8 mouse cellular contexts compared by ENCODE assay signal in genomic region chr14:31018860-31019291, GRCm38 (mm10). TPM values are rescaled to one million over a fixed set of nuclear protein-coding genes. Genes with fewer than 3 reads are reported as not detected.
A peak's percentile ranks its signal among the peaks of the same experiment; 100 is the strongest.
DNase-seq lines count a peak whose midpoint lies in the region; ATAC-seq and TF ChIP-seq lines count a peak whose summit lies in the region.

Gene Pbrm1, plus strand, starts transcription at chr14:31019138.
Gene Gnl3, minus strand, starts transcription at chr14:31019152.

- peak within 1 kb of the TSS; percentile 62 for H3K4me3 ChIP-seq in hindbrain, embryonic 14.5 days (replicated peaks; ENCODE audit: low read length)

- ATAC-seq in Patski = peak; percentile 62
- peak; percentile 97 for ATAC-seq in hindbrain, embryonic 14.5 days (ENCODE audit: low FRiP score)

- DNase-seq in Patski (ENCODE audit: low read depth, low spot score) = no peak
- DNase-seq in cerebellum, postnatal 14 days = peak; percentile 97 to 98
- DNase-seq in frontal cortex, postnatal 25 days (ENCODE audit: low spot score in 2 of 2) = peak; percentile 93 to 95
- peak; percentile 96 for DNase-seq in hindbrain, embryonic 14.5 days (ENCODE audit: low spot score)
- DNase-seq in layer of hippocampus, postnatal 36 days = peak; percentile 96 to 97
- peak; percentile 97 for DNase-seq in lung, postnatal 36 days
- peak; percentile 97 for DNase-seq in retina, postnatal 1 day
- DNase-seq in urinary bladder, adult 18-20 months (ENCODE audit: low spot score in 2 of 2) = peak; percentile 91 to 94

- whole genome bisulfite sequencing in hindbrain, embryonic 14.5 days = under 1% methylated on average over 53 of the region's 53 CpGs

- peaks cover 24% of the 10 kb centered on the region for H3K4me1 ChIP-seq in hindbrain, embryonic 14.5 days (replicated peaks; ENCODE audit: control insufficient read depth, insufficient read depth, low read length)

- peaks cover 53% of the 10 kb centered on the region for H3K36me3 ChIP-seq in hindbrain, embryonic 14.5 days (replicated peaks; ENCODE audit: control insufficient read depth, insufficient read depth)

- H3K4me2 ChIP-seq in hindbrain, embryonic 14.5 days (replicated peaks) = peak within 1 kb of the TSS; percentile 95

- H3K27me3 ChIP-seq in Patski = no peaks in the 10 kb centered on the region
- no peaks in the 10 kb centered on the region for H3K27me3 ChIP-seq in hindbrain, embryonic 14.5 days (ENCODE audit: control insufficient read depth, insufficient read depth, low read length)

- H3K27ac ChIP-seq in hindbrain, embryonic 14.5 days = peak within 1 kb of the TSS; percentile 99

- CTCF ChIA-PET in Patski (lab: Charles Lee) = interaction anchor here (0.9 kb wide), 1 partner anchor 16 kb away, joined by 3 read pairs; no protein-coding TSS in a partner anchor

- POLR2A ChIA-PET in Patski (lab: Charles Lee) = interaction anchor here (0.6 to 0.8 kb wide), 2 partner anchors 15 to 68 kb away, joined by 5 to 7 read pairs; no protein-coding TSS in a partner anchor

- H3K9me3 ChIP-seq in hindbrain, embryonic 14.5 days (ENCODE audit: control insufficient read depth, low read length) = no peaks in the 10 kb centered on the region

- H3K9ac ChIP-seq in hindbrain, embryonic 14.5 days = peak within 1 kb of the TSS; percentile 94

- in situ Hi-C loops in Patski (cut with MboI; ENCODE audit: low pct_unique_long_range_greater_than_20kb) = loop anchor here (25.0 kb wide), 1 partner anchor 693 kb away; no protein-coding TSS in a partner anchor

- TF ChIP-seq CTCF in Patski (IDR thresholded peaks at IDR 0.05) = no peak

RNA-seq across cellular contexts. Expression of gene Pbrm1, which starts in this region (rescaled TPM):
- polyA plus RNA-seq in Patski (2021) = 46.9 TPM
- 98.2 and 105 TPM in 2 replicates for polyA plus RNA-seq in hindbrain, embryonic 14.5 days (2014; fragmentation: Nextera tagmentation; extraction: Ambion mirVana)
- total RNA-seq in layer of hippocampus, postnatal 36 days (2021) = 10 to 100 TPM; 51.6 to 58.4 TPM

RNA-seq across cellular contexts. Expression of gene Gnl3, which starts in this region (rescaled TPM):
- 96.2 TPM for polyA plus RNA-seq in Patski (2021)
- polyA plus RNA-seq in hindbrain, embryonic 14.5 days (2014; fragmentation: Nextera tagmentation; extraction: Ambion mirVana) = 43.2 and 44.6 TPM in 2 replicates
- 10 to 100 TPM; 47.7 to 49.2 TPM for total RNA-seq in layer of hippocampus, postnatal 36 days (2021)
